Mouse (Mus musculus): ENCODE measurements around the gene H2-K1. TPM values are rescaled to one million over a fixed set of nuclear protein-coding genes. Genes with fewer than 3 reads are reported as not detected.

The H2-K1 gene
- total and polyA plus RNA-seq, 3 experiments = 1,734 to 2,472 (median 1,753) TPM

DNA sequence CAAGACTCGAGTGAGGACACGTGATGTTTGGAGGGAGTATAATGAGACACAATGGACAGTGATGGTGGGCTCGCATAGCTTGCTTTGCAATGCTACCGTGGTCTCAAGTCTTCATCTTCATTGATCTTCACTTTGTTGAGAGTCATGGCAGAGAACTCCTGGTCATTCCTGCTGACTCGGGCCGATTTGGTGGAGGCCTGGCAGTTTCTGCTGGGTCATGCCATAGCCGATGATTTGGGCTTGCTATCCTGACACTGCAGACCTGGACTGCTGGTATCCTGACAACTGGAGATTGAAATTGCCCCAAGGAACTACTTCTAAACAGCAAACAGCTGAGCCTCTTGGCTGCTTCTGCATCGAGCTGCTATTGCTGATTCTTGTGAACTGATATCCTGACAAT lies 5.2 kb downstream of the H2-K1 start:
- peak; percentile 37; the same call in 1 of the 2 replicates for TF ChIP-seq POLR2A (IDR thresholded peaks at IDR 0.05; ENCODE audit: low read depth, low read length)
- TF ChIP-seq ELF1 (IDR thresholded peaks at IDR 0.05; ENCODE audit: low read depth, low read length) = 0 out of 2 replicates have a peak, but pooled peaks have one; percentile 16
- TF ChIP-seq CHD2 (IDR thresholded peaks at IDR 0.05; ENCODE audit: low read length) = 0 out of 2 replicates have a peak, but pooled peaks have one; percentile 14
- no peak for TF ChIP-seq USF2 (conservative IDR thresholded peaks at IDR 0.05; ENCODE audit: low read depth, low read length)
- no peak for TF ChIP-seq PAX5 (IDR thresholded peaks at IDR 0.05; ENCODE audit: low read length)
- 0 out of 2 replicates have a peak, but pooled peaks have one; percentile 31 for TF ChIP-seq ZMIZ1 (IDR thresholded peaks at IDR 0.05; ENCODE audit: low read depth, low read length)
- TF ChIP-seq MAX (IDR thresholded peaks at IDR 0.05; ENCODE audit: low read length) = no peak
- TF ChIP-seq SMC3 (IDR thresholded peaks at IDR 0.05; ENCODE audit: low read depth, low read length) = no peak; the same call in 1 of the 2 replicates
- TF ChIP-seq UBTF (IDR thresholded peaks at IDR 0.05; ENCODE audit: low read depth, low read length) = no peak
- TF ChIP-seq MAFK (IDR thresholded peaks at IDR 0.05; ENCODE audit: insufficient replicate concordance, low read length) = peak; percentile 83
- no peak overlapping the region for H3K9ac ChIP-seq (ENCODE audit: insufficient read depth, low read depth)
- peaks cover 22% of the 10 kb centered on the region for H3K79me2 ChIP-seq (replicated peaks; ENCODE audit: control insufficient read depth, extremely low read depth, insufficient read depth, poor library complexity, severe bottlenecking)
- dilution Hi-C loops (cut with MboI; ENCODE audit: extremely low pct_ligation_motif_present, extremely low pct_unique_long_range_greater_than_20kb, low sequenced_read_pairs) (no loop called here), in situ Hi-C loops (cut with MboI; ENCODE audit: low pct_ligation_motif_present, low pct_unique_long_range_greater_than_20kb, low sequenced_read_pairs) (loop anchor here (10.0 to 25.0 kb wide), 2 partner anchors 1390 to 1467 kb away; partner anchors contain the start of gene H2-Q10)
- peaks cover 33 to 41% of the 10 kb centered on the region in 2 experiments for H3K36me3 ChIP-seq (replicated peaks in 1 of 2; ENCODE audit: control insufficient read depth in 1 of 2, insufficient read depth in 1 of 2, low read length in 1 of 2)
- H3K27me3 ChIP-seq (replicated peaks) = no peaks in the 10 kb centered on the region
- H3K4me3 ChIP-seq (replicated peaks in 1 of 3; ENCODE audit: low read depth in 2 of 3, low read length in 2 of 3, poor library complexity in 1 of 3) = no peak overlapping the region
- H3K4me1 ChIP-seq (ENCODE audit: control insufficient read depth in 1 of 2, insufficient read depth in 2 of 2) = peaks cover 13 to 29% of the 10 kb centered on the region in 2 experiments
- no peaks in the 10 kb centered on the region for H3K9me3 ChIP-seq (replicated peaks; ENCODE audit: low read length)
- H3K27ac ChIP-seq (ENCODE audit: insufficient read depth, low read depth) = no peak overlapping the region
- no peak for DNase-seq (ENCODE audit: extremely low read depth)
- no peak overlapping the region for H3K4me2 ChIP-seq (ENCODE audit: insufficient read depth, low read depth, poor library complexity, severe bottlenecking)

DNA sequence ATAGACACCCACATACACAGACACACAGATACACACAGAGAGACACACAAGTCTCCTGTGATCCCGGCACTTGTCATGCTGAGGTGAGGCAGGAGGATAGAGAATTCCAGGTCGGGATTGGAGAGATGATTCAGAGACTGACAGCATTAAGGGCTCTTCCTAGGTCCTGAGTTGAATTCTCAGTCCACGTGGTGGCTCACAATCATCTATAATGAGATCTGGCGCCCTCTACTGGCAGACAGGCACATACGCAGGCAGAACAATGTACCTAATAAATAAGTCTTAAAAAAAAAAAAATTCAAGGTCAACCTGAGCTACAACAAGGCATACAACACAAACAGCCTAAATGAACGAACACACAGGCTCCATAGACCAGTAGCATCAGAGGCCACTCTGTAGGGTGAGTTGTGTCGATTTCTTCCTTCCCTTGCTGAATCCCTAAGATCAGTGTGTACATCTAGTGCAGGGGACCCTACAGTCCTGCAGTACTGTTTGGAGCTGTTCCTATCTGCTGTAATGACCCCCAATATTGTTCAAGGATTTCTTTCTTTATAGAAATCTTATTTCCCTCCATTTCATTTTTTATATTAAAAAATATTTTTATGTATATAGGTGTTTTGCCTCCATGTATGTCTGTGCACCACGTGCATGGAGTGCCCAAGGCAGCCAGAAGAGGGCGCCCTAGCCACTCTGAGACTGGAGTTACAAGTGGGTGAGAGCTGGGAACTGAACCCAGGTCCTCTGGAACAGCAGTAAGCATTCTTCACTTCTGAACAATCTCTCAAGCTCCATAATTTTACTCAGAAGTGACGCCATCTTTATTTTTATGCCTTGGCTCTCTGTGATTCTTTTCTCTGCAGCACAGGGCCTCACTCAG lies 8.1 kb downstream of the H2-K1 start:
- in situ Hi-C loops (cut with MboI; ENCODE audit: low pct_ligation_motif_present, low pct_unique_long_range_greater_than_20kb, low sequenced_read_pairs) = loop anchor here (10.0 to 25.0 kb wide), 2 partner anchors 1393 to 1470 kb away; partner anchors contain the start of gene H2-Q10
- Histone ChIP-seq H3K79me2 (replicated peaks; ENCODE audit: control insufficient read depth, extremely low read depth, insufficient read depth, poor library complexity, severe bottlenecking) (no peaks in the 10 kb centered on the region; the same call in 1 of the 2 replicates), H3K9ac (ENCODE audit: insufficient read depth, low read depth) (no peak overlapping the region), H3K27ac (ENCODE audit: insufficient read depth, low read depth) (no peak overlapping the region), H3K4me3 (replicated peaks in 1 of 3; ENCODE audit: low read depth in 2 of 3, low read length in 2 of 3, poor library complexity in 1 of 3) (no peak overlapping the region), H3K36me3 (replicated peaks in 1 of 2; ENCODE audit: control insufficient read depth in 1 of 2, insufficient read depth in 1 of 2, low read length in 1 of 2) (peaks cover 15 to 26% of the 10 kb centered on the region in 2 experiments), H3K4me2 (ENCODE audit: insufficient read depth, low read depth, poor library complexity, severe bottlenecking) (no peak overlapping the region; the same call in 1 of the 2 replicates), H3K9me3 (replicated peaks; ENCODE audit: low read length) (no peaks in the 10 kb centered on the region), H3K27me3 (replicated peaks) (no peaks in the 10 kb centered on the region), H3K4me1 (ENCODE audit: control insufficient read depth in 1 of 2, insufficient read depth in 2 of 2) (peaks cover 3 to 16% of the 10 kb centered on the region in 2 experiments)
- dilution Hi-C loops (cut with MboI; ENCODE audit: extremely low pct_ligation_motif_present, extremely low pct_unique_long_range_greater_than_20kb, low sequenced_read_pairs) = no loop called here
- peak; percentile 89 for DNase-seq (ENCODE audit: extremely low read depth)
- 0 out of 2 replicates have a peak, but pooled peaks have one; percentile 41 for TF ChIP-seq MYC (IDR thresholded peaks at IDR 0.05; ENCODE audit: low read depth, low read length)
- TF ChIP-seq BHLHE40 (IDR thresholded peaks at IDR 0.05; ENCODE audit: low read depth, low read length) = peak; percentile 50
- TF ChIP-seq CHD2 (IDR thresholded peaks at IDR 0.05; ENCODE audit: low read length) = no peak
- TF ChIP-seq KAT2A (IDR thresholded peaks at IDR 0.05; ENCODE audit: insufficient replicate concordance, low read length) = no peak
- TF ChIP-seq POLR2AphosphoS2 (IDR thresholded peaks at IDR 0.05; ENCODE audit: low read depth, low read length) = no peak
- TF ChIP-seq HCFC1 (IDR thresholded peaks at IDR 0.05; ENCODE audit: low read depth, low read length) = no peak
- no peak for TF ChIP-seq NELFE (IDR thresholded peaks at IDR 0.05; ENCODE audit: low read depth, low read length)
- TF ChIP-seq RAD21 (IDR thresholded peaks at IDR 0.05; ENCODE audit: low read depth, low read length) = peak; percentile 31
- TF ChIP-seq ZNF384 (IDR thresholded peaks at IDR 0.05; ENCODE audit: low read depth, low read length) = peak; percentile 95
- TF ChIP-seq MAX (IDR thresholded peaks at IDR 0.05; ENCODE audit: low read length) = peak; percentile 62; the same call in 1 of the 2 replicates
- TF ChIP-seq SMC3 (IDR thresholded peaks at IDR 0.05; ENCODE audit: low read depth, low read length) = peak; percentile 8; the same call in 1 of the 2 replicates
- peak; percentile 70 to 89 for TF ChIP-seq CTCF (conservative IDR thresholded peaks at IDR 0.05 in 1 of 2, IDR thresholded peaks at IDR 0.05 in 1 of 2; ENCODE audit: low read depth in 2 of 2, low read length in 2 of 2)
- no peak for TF ChIP-seq GABPA (IDR thresholded peaks at IDR 0.05; ENCODE audit: insufficient replicate concordance, low read depth, low read length)
- TF ChIP-seq ETS1 (conservative IDR thresholded peaks at IDR 0.05; ENCODE audit: low read depth, low read length) = no peak
- TF ChIP-seq USF1 (IDR thresholded peaks at IDR 0.05; ENCODE audit: low read depth, low read length) = peak; percentile 85
- TF ChIP-seq USF2 (conservative IDR thresholded peaks at IDR 0.05; ENCODE audit: low read depth, low read length) = peak; percentile 86
